Mouse (Mus musculus) liver, embryonic 14.5 days (tissue): ENCODE measurements around the gene Slc16a9.

ENCODE experiments used
- CTCF ChIP-seq: IDR thresholded peaks from 2 replicates; pipeline ENCODE4 v1.5.1; 2016; ENCODE audit warnings: antibody characterized with exemption, low read depth, control low read depth
- EP300 ChIP-seq: IDR thresholded peaks from 2 replicates; pipeline ENCODE4 v1.6.1; 2016; ENCODE audit warnings: antibody characterized with exemption, low read depth

DNA sequence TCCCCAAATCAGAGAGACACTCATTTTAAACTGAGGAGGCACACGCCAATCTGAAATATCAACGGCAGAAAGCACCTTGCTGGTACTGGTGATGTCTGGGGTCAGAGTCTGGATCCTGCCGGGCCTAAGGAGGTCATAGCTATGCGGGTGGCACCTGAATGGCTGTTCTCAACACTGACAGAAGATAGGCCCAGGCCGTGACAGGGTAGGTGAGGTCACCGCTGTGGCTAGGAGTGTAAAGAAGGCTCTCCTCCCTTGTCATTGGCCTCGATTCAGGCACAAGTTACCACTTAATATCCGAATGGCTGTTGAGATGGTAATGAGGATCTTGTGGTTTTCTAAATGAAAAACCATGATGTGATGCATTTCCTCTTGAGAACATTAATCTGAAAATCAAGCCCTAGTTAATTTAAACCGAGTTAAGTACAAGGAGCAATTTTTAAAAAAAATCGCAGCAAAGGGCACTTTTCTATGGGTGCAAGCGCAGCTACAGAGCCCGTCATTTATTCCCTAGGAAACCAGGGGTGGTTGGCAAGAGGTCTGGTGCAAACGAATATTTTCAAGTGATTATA, 72.6 kb downstream of the Slc16a9 start:
- no peak for TF ChIP-seq CTCF
- no peak for TF ChIP-seq EP300
